Mouse (Mus musculus): ENCODE data around the gene Pnpo. TPM values are rescaled to one million over a fixed set of nuclear protein-coding genes. Genes with fewer than 3 reads are reported as not detected.

Gene Pnpo
- polyA plus RNA-seq, 1 experiment from 2014 or later: 28.2 TPM

DNA sequence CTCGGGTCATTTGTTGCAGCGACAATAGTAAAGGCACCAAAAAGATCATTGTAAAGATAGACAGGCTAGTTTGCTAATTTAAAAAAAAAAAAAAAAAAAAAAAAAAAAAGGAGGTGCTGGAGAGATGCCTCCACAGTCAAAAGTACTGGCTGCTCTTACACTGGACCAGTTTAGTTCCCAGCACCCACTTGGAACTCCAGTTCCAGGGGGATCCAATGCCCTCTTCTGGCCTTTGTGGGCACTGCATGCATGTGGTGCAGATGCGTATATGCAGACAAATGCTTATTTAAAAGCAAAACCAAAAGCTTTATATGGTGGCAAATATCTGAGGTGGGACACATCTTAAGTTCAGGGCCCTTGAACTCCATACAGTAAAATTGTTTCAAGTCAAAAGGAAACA lies 7.0 kb upstream of the Pnpo start:
- H3K27ac ChIP-seq (replicated peaks): no peak overlapping the region
- no peak overlapping the region for H3K9ac ChIP-seq
- WGBS: 97% methylated on average over 3 of the region's 3 CpGs
- no peak overlapping the region for H3K4me3 ChIP-seq (replicated peaks)
- H3K36me3 ChIP-seq: peaks cover 43% of the 10 kb centered on the region
- H3K4me1 ChIP-seq: peaks cover 11% of the 10 kb centered on the region
- H3K4me2 ChIP-seq (replicated peaks): no peak overlapping the region
- no peaks in the 10 kb centered on the region for H3K9me3 ChIP-seq (replicated peaks)
- no peak for ATAC-seq (ENCODE audit: insufficient number of reproducible peaks, low FRiP score, low TSS enrichment, low read depth)
- H3K27me3 ChIP-seq: no peaks in the 10 kb centered on the region

DNA sequence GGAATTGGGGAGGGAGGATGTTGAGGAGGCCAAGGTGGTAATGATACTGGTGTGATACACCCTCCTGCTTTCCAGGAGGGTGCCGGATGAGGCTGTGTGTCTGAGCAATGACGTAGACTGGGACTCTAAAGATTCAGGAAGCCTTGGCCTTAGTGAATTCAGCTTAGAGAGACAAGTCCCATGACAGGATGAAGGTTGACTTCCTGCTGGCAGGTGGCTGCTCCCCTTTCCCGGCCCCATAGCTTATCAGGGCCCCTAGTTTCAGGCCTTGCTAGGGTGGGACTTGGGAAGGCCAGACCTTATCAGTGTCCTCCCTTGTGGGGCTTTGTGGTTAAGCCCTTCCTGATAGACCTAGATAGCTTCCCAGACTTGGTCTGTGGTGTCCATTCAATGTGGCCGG lies 4.1 kb upstream of the Pnpo start:
- 90% methylated on average over 4 of the region's 4 CpGs for WGBS
- no peak overlapping the region for H3K4me2 ChIP-seq (replicated peaks)
- ATAC-seq (ENCODE audit: insufficient number of reproducible peaks, low FRiP score, low TSS enrichment, low read depth): no peak

DNA sequence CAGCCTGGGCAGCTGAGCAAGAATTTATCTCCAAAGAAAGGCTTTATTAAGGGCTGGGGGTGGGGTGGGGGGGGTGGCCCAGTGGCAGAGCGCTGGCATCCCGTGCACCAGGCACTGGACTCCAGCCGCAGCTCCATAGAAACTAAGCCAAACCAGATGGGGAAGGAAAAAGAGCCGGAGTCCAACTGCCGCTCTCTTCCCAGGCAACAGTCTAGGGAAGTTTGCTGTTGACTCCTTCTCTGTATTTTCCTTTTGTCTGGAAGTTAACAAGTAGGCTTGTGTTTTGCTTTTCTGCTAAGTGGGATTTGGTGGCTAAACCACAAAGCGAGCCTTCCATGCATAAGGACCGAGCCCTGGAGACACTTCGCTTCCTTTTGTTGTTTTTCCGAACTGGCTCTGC lies 2.7 kb upstream of the Pnpo start:
- Histone ChIP-seq H3K4me3 (replicated peaks) (no peak overlapping the region), H3K36me3 (peaks cover 6% of the 10 kb centered on the region; the same call in 1 of the 2 replicates), H3K4me1 (peaks cover 34% of the 10 kb centered on the region), H3K9me3 (replicated peaks) (no peaks in the 10 kb centered on the region), H3K9ac (no peak overlapping the region), H3K27me3 (no peaks in the 10 kb centered on the region), H3K27ac (replicated peaks) (peak overlapping the region; percentile 87), H3K4me2 (replicated peaks) (peak overlapping the region; percentile 23)
- no peak for ATAC-seq (ENCODE audit: insufficient number of reproducible peaks, low FRiP score, low TSS enrichment, low read depth)
- 38% methylated on average over 9 of the region's 9 CpGs for WGBS

More for the DNA sequence above, 4.1 kb upstream of the Pnpo start:
- no peak overlapping the region for H3K9ac ChIP-seq
- H3K9me3 ChIP-seq (replicated peaks): no peaks in the 10 kb centered on the region
- H3K27me3 ChIP-seq: no peaks in the 10 kb centered on the region
- peaks cover 34% of the 10 kb centered on the region for H3K4me1 ChIP-seq
- H3K27ac ChIP-seq (replicated peaks): no peak overlapping the region
- peaks cover 18% of the 10 kb centered on the region for H3K36me3 ChIP-seq
- H3K4me3 ChIP-seq (replicated peaks): no peak overlapping the region

DNA sequence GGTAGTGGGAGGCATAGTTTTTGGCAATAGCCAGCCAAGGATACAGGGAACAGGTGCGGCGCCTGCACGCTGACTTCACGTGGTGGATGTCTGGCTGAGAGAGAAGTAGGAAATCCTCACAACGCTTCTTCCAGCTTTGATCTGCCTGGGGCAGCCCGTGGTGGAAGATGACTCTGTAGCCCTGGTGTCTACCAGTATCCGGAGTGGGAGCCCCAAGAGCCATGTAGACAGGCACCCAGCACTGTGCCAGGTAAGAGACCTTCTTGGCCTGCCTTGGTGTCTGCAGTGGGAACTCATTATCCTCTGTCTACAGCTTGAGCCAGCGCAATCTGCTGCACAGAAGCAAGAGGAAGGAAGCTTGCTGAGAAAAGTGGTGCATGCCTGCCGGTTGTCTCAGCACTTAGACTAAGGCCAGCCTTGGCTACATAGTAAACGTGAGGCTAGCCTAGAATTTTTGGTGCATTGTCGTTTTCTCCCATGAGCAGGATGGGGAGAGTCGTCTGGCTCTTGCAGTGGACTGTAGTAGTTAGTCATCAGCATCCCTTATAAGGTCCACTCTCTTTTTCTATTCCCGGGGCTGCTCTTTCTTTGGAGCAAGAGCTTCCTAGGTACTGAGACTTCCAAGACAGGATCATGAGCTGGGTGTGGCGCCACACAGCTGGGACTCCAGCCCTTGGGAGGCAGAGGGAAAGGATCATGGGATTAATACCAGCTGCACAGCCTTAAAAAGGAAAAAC lies 1.2 kb upstream of the Pnpo start:
- Histone ChIP-seq H3K27me3 (no peaks in the 10 kb centered on the region), H3K4me3 (replicated peaks) (peak overlapping the region; percentile 54; the same call in 1 of the 2 replicates), H3K4me2 (replicated peaks) (peak overlapping the region; percentile 91), H3K36me3 (0 out of 2 replicates have a peak, but pooled peaks cover 3% of the 10 kb centered on the region), H3K9me3 (replicated peaks) (no peaks in the 10 kb centered on the region), H3K27ac (replicated peaks) (no peak overlapping the region; the same call in 1 of the 2 replicates), H3K4me1 (peaks cover 34% of the 10 kb centered on the region), H3K9ac (no peak overlapping the region)
- WGBS: 71% methylated on average over 14 of the region's 14 CpGs
- no peak for ATAC-seq (ENCODE audit: insufficient number of reproducible peaks, low FRiP score, low TSS enrichment, low read depth)

DNA sequence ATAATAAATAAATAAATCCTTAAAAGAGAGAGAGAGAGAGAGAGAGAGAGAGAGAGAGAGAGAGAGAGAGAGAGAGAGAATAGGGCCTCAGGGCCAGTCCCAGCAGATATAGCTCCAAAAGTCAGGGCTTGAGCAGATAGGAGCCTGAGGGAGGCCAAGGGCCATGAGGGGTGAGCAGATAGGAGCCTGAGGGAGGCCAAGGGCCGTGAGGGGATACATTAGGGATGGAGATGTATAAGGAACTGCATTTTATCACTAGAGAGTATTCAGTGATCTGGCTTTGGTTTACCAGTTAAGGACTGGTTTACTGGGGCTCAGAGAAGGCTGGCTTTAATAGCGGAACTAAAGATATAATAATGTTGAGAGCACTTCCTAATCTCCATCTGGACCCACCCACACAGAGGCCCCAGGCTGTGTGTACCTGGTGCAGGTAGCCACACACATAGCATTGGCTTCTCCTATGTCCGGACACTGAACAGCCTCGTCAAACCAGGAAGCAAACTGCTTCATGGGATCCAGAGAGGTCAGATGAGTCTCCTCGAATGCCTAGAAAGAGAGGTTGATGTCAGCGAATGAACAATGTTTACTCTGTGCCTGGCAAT lies 1.7 kb downstream of the Pnpo start:
- peaks cover 34% of the 10 kb centered on the region for H3K4me1 ChIP-seq
- H3K36me3 ChIP-seq: no peaks in the 10 kb centered on the region
- H3K27ac ChIP-seq (replicated peaks): no peak overlapping the region
- no peaks in the 10 kb centered on the region for H3K27me3 ChIP-seq
- no peak overlapping the region for H3K9ac ChIP-seq
- no peaks in the 10 kb centered on the region for H3K9me3 ChIP-seq (replicated peaks)
- 76% methylated on average over 6 of the region's 6 CpGs for WGBS
- H3K4me3 ChIP-seq (replicated peaks): no peak overlapping the region
- ATAC-seq (ENCODE audit: insufficient number of reproducible peaks, low FRiP score, low TSS enrichment, low read depth): no peak
- no peak overlapping the region for H3K4me2 ChIP-seq (replicated peaks)

DNA sequence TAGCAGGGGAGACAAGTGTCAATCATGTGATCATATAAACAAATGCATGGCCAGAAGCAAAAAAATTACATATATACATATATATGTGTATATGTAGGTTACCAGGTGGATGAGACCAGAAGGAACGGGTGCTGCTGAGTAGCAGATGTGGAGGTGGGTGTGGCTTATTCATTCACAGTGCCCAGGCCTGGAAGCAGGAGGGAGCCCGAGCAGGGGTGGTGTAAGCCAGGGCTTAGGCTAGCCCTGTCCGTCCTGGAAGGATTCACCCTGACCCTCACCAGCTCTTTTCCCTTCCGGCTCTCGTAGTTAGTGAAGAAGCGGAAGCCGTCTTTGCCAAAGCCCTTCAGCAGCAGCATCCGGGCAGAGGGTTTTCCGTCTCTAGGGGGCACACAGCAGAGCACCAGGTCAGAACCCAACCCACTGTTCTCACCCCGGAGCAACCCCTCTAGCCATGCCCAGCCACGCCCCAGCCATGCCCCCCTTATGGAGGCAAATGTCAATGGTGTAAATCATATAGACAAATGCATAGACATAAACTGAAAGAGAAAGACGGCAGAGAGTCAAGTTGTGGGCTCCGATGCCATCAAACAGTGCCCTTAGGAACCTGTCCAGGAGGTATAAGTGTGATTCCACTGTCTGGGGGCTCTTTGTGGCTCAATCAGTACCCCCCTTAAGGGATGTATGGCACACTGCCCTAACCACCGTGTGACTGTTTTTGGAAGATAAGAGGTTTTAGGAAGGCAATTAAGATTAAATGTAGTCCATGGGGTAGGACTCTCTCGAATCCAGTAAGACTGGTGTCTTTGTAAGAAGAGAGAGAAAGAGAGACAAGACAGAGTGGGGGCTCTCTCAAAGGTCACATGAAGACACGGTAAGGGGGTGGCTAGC lies 3.0 kb downstream of the Pnpo start:
- 71% methylated on average over 16 of the region's 16 CpGs for WGBS
- no peak for ATAC-seq (ENCODE audit: insufficient number of reproducible peaks, low FRiP score, low TSS enrichment, low read depth)
- Histone ChIP-seq H3K27me3 (no peaks in the 10 kb centered on the region), H3K27ac (replicated peaks) (no peak overlapping the region), H3K4me2 (replicated peaks) (no peak overlapping the region), H3K4me3 (replicated peaks) (no peak overlapping the region), H3K4me1 (peaks cover 23% of the 10 kb centered on the region), H3K36me3 (no peaks in the 10 kb centered on the region), H3K9me3 (replicated peaks) (no peaks in the 10 kb centered on the region), H3K9ac (no peak overlapping the region)

DNA sequence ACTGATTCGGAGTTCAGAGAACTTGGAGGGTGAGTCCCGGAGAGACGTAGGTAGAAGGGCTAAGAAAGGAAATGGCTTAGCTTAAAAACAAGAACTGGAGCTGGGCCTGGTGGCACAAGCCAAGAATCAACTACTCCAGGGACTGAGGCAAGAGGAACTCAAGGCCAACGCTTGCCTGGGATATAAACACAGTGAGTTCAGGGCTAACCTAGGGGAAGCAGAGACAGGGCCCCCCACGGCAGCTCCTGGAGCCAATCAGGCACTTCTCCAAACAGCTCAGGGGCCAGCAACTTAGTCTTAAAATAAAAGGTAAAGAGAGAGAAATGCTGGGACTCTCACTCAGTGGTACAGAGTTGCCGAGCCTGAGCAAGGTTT lies 5.4 kb downstream of the Pnpo start:
- no peaks in the 10 kb centered on the region for H3K36me3 ChIP-seq
- H3K27me3 ChIP-seq: no peaks in the 10 kb centered on the region
- peaks cover 2% of the 10 kb centered on the region for H3K4me1 ChIP-seq
- no peak for ATAC-seq (ENCODE audit: insufficient number of reproducible peaks, low FRiP score, low TSS enrichment, low read depth)
- WGBS: 82% methylated on average over 6 of the region's 6 CpGs
- no peak overlapping the region for H3K4me3 ChIP-seq (replicated peaks)
- no peak overlapping the region for H3K27ac ChIP-seq (replicated peaks)
- H3K9ac ChIP-seq: no peak overlapping the region
- no peaks in the 10 kb centered on the region for H3K9me3 ChIP-seq (replicated peaks)
- no peak overlapping the region for H3K4me2 ChIP-seq (replicated peaks)

DNA sequence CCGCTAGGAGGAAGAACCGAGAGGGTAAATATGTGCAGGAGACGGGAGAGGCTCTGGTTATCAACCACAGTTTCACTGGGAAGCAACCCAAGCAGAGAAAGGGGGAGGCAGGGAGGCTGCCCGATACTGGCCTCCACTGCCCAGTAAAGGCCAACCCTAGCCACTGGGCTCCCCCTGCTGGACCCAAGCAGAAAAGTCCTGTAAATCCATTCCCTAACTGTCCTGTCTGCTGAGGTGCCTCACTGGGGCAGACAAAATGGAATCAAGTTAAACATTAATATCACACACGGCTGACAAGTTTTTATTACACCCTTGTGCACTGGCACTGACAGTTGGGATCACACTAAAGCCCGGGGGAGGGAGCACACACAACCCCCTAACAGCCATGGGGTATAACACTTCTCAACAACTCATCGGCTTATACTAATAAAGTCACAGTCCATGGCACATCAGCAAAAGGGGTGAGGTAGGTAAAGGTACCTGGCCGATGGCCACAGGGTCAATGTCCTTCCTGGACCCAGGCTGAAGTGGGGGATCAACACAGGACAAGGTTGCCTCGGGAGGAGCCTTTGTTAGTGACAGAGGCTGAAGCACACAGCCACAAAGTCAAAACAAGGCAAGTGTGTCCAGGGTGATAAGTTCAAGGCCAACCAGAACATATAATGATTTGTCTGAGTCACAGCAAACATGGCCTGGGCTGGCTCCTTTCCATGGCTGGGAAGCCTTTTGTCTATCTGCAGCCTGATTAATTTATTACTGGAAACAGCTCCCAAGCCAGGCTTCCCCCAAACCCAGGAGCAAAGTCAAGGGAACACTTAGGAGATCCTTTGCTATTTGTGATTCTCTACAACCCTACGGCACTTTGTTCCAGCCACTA lies 6.0 kb downstream of the Pnpo start:
- WGBS: 55% methylated on average over 10 of the region's 10 CpGs
- H3K4me3 ChIP-seq (replicated peaks): no peak overlapping the region
- no peak overlapping the region for H3K9ac ChIP-seq
- no peaks in the 10 kb centered on the region for H3K4me1 ChIP-seq
- no peaks in the 10 kb centered on the region for H3K27me3 ChIP-seq
- no peak for ATAC-seq (ENCODE audit: insufficient number of reproducible peaks, low FRiP score, low TSS enrichment, low read depth)
- no peaks in the 10 kb centered on the region for H3K36me3 ChIP-seq
- no peak overlapping the region for H3K4me2 ChIP-seq (replicated peaks)
- H3K27ac ChIP-seq (replicated peaks): no peak overlapping the region
- H3K9me3 ChIP-seq (replicated peaks): no peaks in the 10 kb centered on the region

DNA sequence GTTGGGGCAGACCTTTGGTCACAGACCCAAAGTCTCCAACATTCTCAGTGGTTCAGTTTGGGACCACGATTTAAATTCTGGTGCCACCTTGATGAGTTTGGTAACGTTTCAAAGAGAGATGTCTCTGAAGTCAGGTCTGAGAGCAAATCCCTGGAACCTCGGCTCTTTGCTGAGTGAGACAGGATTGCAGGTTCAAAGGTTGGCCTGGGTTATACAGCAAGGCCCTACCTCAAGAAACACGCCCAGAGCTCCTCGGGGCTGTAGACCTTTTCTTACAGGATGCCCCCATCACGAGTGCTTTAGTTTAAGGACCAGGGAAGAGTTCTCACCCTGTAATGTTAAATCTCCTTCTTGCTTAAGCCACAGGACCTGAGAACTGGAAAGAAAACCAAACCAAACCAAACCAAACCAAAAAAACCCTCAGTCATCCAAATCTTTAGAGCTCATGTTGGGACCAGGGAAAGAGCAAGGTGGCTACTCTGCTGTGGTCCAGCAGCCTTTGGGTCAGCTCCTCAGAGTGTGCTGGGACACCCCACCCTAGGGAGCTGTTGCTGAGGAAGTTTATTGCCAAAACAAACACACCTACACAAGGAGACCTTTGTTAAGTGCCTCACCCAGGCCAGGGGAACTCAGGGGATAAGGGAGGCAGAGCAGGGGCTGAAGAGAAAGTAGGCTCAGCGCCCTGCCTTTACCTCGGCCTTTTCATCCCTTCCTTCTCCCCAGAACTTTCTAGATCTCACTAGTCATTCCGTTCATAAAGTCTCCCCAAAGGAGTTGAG lies 7.7 kb downstream of the Pnpo start:
- ATAC-seq (ENCODE audit: insufficient number of reproducible peaks, low FRiP score, low TSS enrichment, low read depth): no peak
- Histone ChIP-seq H3K27me3 (no peaks in the 10 kb centered on the region), H3K36me3 (no peaks in the 10 kb centered on the region), H3K9ac (no peak overlapping the region), H3K4me1 (no peaks in the 10 kb centered on the region), H3K4me2 (replicated peaks) (no peak overlapping the region), H3K4me3 (replicated peaks) (no peak overlapping the region), H3K27ac (replicated peaks) (no peak overlapping the region), H3K9me3 (replicated peaks) (no peaks in the 10 kb centered on the region)
- 81% methylated on average over 9 of the region's 9 CpGs for WGBS

DNA sequence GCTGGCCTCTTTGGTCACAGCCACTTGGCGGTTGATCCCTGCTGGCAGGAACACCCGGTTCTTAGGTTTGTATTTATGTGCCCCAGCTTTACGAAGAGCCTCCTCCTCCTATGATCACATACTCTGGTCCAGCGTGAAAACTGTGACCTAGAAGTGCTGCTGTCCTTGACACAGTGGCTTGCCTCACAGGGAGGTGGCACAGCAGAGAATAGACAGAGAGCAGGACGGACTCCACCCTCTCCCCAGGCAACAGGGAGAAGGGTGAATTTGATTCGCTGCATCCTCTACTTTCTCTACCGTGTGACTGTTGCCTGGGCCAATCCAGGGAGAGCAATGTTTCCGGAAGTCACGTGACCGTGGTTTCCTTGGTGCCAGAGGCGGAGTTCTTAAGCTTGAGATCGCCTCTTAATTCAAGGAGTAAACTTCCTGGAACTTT lies 8.8 kb downstream of the Pnpo start:
- Histone ChIP-seq H3K4me3 (replicated peaks) (0 out of 2 replicates have a peak overlapping the region, but pooled peaks have one; percentile 6), H3K4me1 (0 out of 2 replicates have a peak, but pooled peaks cover under 1% of the 10 kb centered on the region), H3K27me3 (peaks cover under 1% of the 10 kb centered on the region; the same call in 1 of the 2 replicates), H3K36me3 (no peaks in the 10 kb centered on the region), H3K9me3 (replicated peaks) (no peaks in the 10 kb centered on the region), H3K9ac (no peak overlapping the region), H3K4me2 (replicated peaks) (peak overlapping the region; percentile 17; the same call in 1 of the 2 replicates), H3K27ac (replicated peaks) (no peak overlapping the region)
- ATAC-seq (ENCODE audit: insufficient number of reproducible peaks, low FRiP score, low TSS enrichment, low read depth): peak; percentile 69
- WGBS: 24% methylated on average over 12 of the region's 12 CpGs
